Mouse (Mus musculus) left cerebral cortex, adult 8-10 months (tissue): Measurements from ENCODE around the gene Spag7. TPM values are rescaled to one million over a fixed set of nuclear protein-coding genes. Genes with fewer than 3 reads are reported as not detected.

Source experiments
- DNase-seq, 2 experiments: peaks; one replicate each; pipeline ENCODE4 v3.0.0; 2022; ENCODE audit warnings: low spot score in 2 of 2
- total RNA-seq, 4 experiments: library from RNA; stranded (reverse); gene quantifications; 2 replicates each; pipeline ENCODE4 v1.2.4; 2022

The Spag7 gene
- 10 to 100 TPM; 52.5 to 69.9 (median 59.3) TPM for total RNA-seq

DNA sequence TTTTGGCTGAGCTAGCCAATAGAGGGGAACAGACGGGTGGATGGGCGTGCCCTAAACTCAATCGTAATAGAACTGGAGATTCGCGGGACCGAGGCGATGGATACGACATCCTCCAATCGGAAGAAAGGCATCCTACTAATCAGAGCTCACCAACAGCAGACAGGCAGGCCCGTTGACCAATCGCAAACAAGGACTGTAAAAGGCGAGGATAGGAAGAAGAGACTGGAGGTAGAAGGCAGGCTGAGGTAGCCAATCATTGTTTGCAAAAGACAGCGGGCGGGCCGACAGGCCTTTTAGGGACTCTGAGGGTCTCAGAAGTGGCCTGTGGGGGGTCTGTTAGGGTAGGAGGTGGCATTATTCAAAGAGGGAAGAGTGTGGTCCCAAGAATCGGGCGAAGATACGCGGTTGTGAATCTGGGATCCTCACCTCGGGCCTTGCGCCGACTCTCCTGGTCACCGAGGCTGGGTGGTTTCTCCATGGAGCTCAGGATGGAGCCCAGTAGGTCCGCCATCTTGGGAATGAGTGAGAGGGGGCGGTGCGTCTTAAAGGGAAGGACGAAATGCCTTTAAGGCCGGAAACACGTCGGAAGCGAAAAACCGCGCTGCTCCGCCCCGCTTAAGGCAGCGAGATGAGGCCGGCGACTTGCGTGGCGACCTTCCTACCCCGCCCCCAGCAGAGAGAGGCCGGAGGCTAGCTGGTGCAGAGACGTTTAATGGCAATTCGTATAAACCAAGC, at the start of gene Spag7:
Gene Spag7, minus strand, starts transcription at position 646 of the 735 bp plus-strand sequence.
- peak; percentile 97 to 100 for DNase-seq

DNA sequence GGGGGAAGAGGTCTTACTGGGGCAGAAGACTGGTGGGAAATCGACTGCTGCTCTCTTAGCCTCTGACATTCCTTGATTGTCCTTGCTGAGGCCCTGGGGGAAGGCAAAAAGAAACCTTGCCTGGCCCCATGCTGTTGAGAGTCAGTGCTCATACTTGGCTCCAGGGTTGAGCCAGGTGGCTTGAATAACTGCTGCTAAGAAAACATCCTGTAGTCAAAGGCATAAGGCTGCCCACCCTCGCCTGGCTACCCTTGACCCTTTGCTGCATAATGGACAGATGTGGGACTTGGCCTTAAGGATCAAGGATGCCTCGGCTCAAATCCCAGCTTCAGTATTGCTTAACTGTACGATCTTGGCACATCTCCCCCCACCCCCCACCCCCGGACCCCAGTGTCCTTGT, 49.3 kb upstream of the Spag7 start:
- DNase-seq: no peak

DNA sequence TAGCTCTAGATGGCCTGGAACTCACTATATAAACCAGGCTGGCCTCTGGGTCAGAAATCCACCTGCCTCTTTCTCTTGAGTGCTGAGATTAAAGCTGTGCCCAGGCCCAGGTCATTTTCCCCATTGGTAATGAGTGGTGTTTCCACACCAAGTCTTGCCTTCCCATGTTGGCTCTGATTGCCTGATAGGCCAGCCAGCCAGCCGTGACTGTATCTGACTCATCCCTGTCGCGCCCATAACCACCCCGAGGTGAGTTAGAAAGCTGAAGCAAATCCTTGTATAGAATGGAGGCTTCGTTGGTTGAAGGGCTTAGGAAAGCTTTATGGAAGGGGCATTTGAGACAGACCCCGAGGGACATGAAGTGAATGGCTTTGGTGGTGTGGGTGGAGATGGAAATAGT, 46.6 kb upstream of the Spag7 start:
- no peak for DNase-seq

DNA sequence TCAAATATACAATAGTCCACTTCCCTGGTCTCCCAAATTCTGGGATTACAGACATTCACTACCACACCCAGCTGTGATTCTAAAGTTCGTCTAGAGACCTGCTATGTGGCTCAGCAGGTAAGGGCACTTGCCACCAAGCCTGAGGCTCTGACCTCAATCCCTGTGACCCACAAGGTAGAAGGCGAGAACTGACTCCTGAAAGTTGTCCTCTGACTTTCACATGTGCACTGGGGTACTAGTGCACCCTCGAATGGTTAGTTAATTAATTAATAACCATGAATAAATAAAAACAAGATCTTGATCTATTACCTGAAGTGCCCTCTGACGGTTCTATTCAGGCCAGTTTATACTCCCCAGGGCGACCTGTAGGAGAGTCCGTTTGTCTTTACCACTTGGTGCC, 44.0 kb upstream of the Spag7 start:
- no peak for DNase-seq

DNA sequence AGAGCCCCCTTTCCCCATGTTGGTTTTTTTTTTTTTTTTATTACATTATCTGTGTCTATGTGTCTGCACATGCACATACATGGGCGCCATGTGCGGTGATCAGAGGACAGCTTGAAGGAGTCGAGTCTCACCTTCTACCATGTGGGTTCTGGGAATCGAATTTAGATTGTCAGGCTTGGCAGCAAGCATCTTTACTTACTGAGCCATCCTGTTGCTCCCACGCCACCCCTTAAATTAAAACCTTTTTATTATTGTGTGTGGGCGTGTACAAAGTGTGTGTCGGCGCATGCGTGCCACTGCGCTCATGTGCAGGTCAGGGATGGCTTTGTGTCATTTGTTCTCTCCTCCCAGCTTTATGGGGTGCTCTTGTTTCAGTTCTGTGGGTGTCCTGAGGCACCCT, 41.8 kb upstream of the Spag7 start:
- peak in 1 of 2 experiments; percentile 62 for DNase-seq

DNA sequence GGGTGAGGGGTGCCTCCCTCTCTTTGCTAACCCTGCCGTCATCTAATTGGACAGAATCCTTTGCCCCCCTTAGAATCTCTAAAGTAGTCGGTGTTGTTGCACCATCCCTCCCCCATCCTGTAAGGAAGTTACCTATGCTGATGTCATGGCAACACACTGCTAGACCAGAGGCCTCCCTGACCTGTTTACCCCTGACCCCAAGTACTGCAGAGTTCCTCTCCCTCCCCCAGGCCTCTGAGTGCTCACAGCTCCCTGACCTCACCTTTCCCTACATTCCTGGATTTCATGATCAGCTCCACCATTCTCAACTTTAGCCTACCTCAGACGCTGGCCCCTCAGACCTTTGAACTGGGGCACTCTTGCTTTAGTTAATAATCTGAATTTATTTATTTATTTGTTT, 36.9 kb upstream of the Spag7 start:
- DNase-seq: no peak

DNA sequence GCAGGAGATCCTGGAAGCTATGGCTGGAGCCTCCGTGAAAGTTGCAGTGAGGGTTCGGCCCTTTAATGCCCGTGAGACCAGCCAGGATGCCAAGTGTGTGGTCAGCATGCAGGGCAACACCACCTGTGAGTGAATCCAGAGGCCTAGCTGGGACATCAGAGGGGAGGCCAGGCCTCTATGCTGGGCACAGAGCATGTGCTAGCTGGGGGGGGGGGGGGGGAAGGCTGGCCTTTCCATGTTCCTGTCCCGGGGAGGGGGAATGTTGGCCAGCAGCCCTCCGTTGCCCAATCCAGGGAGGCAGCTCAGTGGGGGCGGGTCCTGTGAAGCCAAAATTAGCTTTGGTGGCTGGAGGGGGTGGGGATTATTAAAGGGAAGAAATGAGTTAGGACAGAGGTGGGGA, 33.6 kb upstream of the Spag7 start:
- DNase-seq: no peak

DNA sequence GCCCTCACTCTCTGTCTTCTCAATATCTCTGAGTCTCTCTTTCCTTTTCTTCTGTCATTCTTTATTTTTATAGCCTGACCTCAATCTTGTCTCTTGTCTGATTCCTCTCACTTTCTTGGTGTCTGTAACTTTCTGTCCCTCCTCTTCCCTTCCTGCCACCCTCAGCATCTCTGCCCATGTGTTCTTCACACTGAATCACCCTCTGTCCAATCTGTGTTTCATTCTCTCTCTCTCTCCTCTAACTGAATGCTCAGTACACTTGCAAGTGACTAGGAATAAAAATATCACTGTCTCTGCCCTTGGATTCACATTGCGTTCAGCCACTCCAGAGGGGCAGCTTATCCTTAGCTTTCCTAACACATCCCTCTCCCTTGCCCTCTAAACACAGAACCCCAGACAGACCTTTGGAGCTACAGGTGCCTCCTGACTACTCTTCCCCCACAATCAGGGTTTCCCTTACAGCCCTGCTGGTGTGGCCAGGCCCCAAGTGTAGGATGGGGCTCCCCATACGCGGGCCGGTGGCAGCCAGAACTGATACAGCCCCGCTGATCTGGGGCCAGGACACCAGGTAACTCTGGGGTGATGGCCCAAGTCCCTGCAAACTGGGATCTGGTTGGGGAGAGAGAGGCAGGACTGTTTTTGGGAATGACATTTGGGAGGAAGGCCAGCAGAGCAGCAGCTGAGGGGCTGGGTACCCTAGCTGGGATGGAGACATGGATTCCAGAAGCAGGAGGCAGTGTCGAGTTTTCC, 32.9 kb upstream of the Spag7 start:
- DNase-seq: no peak

DNA sequence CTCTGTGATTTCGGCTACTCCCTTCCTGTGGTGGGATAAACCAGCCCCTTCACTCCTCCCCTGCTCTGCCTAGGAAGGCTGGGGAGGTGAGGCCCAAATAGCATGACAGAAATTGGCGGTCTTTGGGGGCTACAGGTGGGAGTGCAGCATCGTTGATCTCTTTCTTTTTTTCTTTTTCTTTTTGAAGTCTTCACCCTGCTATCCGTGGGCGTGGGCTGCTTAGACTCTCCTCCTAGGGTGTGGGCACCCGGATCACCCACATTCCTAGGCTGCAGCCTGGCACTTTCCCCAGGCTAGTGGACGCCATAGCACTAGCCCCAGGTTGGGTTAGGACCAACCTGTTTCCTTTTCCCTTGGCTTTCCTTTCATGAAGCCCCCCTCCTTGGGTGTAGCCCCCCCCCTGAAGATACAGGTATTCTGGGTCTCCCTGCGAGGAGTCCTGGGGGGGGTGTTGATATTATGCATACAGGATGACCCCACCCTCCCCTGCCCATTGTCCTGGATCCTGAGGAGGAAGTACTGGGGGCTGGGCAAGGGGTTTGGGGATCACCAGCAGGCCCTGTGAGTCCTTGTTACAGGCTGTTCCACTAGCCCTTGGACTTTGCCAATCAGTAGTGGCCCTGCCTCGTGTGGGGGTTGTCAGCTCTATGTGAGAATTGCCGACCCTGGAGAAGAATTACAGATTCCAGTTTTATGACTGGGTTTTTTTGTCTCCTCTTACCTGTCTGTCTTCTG, 32.2 kb upstream of the Spag7 start:
- DNase-seq: no peak

DNA sequence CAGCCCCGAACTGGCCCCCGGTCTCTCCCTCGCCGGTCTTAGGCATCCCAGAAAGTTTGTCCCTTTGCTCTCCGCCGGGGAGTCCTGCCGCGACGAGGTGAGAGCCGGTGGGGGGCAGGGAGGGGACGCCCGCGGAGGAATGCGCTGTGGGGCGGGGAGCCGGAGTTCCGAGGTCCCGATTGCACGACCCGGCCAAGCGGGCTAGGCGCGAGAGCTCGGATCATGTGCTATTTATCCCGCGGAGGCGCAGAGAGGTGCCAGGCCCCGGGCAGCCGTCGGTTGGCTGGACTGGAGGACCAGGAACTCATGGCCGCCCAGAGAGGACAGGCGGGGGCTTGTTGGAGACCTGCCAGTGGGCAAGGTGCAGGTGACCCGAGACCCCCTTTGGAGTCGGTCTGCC, 31.4 kb upstream of the Spag7 start:
- peak; percentile 45 to 55 for DNase-seq

DNA sequence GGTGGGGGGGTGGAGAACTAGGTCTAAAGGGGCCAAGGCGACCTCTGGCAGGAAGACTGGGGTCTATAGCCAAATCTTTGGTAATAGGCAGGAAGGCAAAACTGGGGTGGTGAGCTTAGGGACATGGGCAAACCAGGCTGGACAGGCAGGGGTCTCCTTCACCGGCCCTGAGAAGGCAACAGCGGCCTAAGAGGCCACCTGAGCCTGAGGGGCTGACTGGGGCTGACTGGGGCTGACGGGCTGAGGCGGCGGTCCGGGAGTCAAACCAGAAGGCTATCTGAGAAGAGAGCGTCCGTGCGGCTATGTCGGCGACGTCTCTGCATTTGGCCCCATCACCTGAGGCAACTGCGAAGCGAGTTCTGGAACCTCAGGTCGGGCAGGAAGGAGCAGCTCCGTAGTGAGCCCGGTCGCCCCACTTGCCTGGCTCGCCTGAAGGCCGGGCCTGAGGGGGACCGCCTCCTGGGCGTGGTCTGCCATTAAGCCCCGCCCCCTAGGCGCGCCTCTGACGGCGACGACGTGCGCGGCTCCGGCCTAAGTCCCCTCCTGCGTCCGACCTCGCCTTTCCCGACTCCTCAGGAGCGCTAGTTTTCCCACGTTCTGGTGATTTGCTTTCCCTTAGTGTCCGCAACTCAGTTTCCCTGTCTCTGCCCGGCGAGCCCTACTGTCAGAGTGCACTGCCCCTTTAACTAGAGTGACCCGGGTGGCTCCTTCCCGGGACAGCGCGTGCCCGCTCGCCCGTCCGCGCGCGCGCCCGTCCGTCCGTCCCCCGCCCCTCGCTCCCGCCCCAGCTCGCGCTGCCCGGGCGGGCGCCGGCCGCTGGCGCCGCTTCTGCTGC, 30.7 kb upstream of the Spag7 start, which contains the start of the genes Inca1 and Kif1c:
Gene Inca1, minus strand, starts transcription at position 434 of the 835 bp plus-strand sequence.
Gene Kif1c, plus strand, starts transcription at position 827 of the 835 bp plus-strand sequence.
- peak; percentile 88 to 89 for DNase-seq

DNA sequence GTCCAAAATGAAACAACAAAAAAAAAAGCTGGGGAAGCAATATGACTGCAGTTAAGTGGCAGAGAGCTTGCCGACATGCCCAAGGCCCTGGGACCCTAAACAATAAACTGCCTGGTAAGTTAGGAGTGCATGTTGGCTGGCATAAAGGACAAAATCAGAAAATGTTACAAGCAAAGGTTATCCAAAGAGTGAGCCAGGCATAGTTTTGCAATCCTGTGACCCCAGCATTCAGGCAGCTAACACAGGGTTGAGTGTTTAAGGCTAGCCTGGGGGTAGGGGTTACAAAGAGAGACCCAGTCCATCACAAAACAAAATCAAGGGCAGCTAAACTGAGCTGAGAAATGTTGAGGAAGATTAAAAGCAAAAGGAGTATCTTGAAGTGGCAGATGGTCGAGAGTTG, 29.8 kb upstream of the Spag7 start:
- DNase-seq: no peak

DNA sequence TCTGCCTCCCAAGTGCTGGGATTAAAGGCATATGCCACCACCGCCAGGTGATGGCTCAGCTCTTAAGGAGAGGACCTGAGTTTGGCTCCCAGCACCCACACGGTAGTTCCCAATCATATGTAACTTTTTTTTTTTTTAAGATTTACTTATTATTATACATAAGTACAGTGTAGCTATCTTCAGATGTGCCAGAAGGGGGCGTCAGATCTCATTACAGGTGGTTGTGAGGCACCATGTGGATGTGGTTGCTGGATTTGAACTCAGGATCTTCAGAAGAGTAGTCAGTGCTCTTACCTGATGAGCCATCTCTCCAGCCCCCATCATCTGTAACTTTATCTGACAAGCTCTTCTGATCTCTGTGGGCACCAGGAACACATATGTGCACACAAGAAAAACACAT, 28.2 kb upstream of the Spag7 start:
- DNase-seq: no peak

DNA sequence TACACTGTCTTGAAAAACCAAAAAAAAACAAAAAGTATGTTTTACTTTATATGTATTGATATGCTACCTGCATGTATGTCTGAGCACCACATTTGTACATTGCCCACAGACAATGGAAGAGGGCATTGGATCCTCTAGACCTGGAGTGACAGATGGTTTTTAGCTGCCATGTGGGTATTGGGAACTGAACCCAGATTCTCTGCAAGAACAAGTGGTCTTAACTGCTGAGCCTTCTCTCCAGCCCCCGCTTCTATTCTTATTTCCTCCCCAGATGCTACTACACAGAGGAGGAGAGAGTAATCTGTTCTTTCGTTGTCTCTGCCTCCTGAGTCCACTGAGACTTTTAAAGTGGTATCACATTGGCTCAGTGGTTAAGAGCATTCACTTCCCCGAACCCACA, 24.3 kb upstream of the Spag7 start:
- no peak for DNase-seq

DNA sequence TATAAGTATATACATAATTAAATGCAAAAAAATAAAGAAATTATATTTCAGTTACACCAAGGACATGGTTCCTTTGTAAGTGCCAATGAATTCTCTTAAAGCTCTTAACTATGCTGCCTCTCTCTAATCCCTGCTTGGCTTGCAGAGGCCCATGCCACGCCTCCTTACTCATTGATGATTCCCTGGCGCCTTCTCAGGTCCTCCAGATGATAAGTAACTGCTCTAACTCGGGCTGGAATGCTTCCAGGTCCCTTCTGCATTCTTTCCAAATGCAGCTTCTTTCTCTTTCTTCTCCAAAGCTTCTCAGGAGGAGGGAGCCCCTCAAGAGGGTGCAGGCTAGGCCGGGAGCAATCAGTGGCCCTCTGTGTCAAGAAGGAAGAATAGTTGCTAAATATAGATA, 20.4 kb upstream of the Spag7 start:
- no peak for DNase-seq

DNA sequence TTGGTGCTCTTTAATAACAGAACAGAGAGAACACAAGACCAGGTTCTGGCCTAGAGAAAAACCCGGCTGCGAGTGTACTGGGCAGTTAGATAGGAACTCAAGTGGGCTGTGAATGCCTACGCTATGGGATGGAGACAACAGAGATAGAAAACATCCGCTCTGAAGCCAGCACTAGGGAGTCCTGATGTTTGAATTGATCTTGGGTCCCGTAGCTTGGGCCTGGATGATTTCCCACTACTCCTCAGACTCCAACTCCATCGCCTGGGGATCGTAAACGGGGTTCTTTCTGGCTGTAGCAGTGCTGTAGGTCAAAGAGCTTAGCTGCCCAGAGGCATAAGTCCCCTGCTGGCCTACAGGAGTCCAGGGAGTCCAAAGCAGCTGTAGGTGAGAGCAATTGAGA, 19.2 kb upstream of the Spag7 start:
- DNase-seq: no peak

DNA sequence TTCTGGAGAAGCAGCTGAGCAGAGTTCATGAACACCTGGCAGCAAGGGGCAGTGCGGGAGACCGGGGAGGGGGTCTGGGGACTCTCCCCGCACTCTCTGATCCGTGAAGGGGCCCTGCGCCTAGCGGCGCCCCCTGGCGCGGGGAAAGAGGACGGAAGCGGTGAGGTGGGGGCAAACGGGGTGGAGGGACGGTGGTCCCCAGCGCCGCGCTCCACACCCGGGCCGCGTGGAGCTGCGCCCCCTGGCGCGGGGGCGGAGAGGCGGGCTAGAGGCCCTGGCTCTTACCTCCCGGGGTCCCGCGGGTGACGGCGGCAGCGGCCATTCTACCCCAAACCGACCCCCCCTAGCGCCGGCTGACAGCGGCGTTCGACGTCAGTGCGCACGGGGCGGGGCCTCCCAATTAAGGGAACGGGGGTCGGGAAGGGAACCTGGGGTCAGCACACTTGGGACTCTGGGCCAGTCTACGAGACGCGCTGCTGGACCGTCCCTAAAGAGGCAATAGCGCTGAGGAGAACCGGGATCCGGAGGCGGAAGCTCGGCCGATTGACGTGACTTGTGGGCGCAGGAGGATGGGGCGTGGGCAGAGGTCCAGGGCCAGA, 18.5 kb upstream of the Spag7 start, which contains the start of gene Camta2:
Gene Camta2, minus strand, starts transcription at position 505 of the 599 bp plus-strand sequence.
- DNase-seq: peak; percentile 68 to 79

DNA sequence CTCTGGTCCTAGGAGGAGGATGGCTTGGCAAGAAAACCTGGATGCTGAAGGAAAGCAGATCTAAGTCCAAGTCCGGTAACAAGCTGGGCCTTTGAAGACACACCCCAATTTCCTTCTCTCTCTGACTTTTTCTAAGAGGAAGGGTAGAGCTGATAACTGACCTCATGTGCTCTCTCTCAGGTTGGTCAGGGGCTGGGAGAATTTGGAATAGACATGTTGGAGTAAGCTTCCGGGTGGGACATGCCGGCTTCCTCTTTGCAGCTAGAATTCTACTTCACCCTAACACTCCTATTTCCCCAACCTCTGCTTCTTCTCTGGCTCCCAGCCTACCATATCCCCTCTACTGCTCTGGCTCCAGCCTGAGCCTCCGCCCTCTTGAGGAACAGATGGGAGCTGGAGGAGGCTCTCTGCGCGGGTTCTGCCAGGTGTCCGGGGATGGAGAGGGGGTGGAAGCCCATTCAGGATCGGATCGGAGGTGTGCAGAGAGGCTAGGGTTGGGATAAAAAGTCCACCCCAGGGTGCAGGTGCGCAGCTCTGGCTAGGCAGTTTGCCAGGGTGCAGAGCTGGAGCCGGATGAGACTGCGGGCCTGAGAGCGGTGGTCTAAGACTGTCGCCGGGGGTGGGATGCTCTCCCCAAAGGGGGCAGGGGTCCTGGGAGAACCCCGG, 17.8 kb upstream of the Spag7 start:
- DNase-seq: peak; percentile 57 to 73

DNA sequence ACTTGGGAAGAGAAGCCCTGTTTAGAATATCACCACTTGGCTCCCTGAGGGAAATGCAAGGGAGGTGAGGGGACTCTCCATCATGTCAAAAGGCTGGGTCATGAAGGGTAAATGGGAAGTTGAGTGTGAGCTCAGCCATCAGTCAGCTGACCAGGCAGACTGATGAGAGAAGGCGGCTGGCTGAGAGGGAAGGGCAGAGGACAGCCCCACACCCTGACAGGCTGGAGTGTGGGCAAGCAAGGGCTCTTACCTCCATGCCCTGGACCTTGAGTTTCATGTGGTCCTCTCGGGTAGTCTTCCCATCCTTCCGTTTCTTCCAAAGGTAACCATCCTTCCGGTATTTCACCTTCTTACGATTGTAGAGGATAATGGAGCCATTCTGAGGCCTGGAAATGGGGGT, 14.4 kb upstream of the Spag7 start:
- no peak for DNase-seq
